Mouse (Mus musculus) ovary, adult 10 weeks (tissue): ENCODE results near the gene N4bp3. TPM values are rescaled to one million over a fixed set of nuclear protein-coding genes. Genes with fewer than 3 reads are reported as not detected.

ENCODE experiments used
- polyA plus RNA-seq: library from polyadenylated mRNA; stranded (reverse); fragments of 350-450 nt; fragmentation: Illumina TruSeq; extraction: RNeasy Lipid Tissue Mini Kit (QIAGEN cat#74804); gene quantifications from one replicate; pipeline ENCODE4 v1.2.3, GENCODE M21; 2014

Gene N4bp3
- not detected for polyA plus RNA-seq

GRCm38 (mm10) chr11:51650691-51651515, at the start of gene N4bp3, which contains the start of gene D930048N14Rik:
Gene N4bp3, minus strand, starts transcription at chr11:51650842.
Gene D930048N14Rik, plus strand, starts transcription at chr11:51650954.

GRCm38 (mm10) chr11:51688330-51689328, 38.0 kb upstream of the N4bp3 start, which contains the start of gene 0610009B22Rik:
Gene 0610009B22Rik, minus strand, starts transcription at chr11:51688874.

GRCm38 (mm10) chr11:51635525-51636322, 14.9 kb downstream of the N4bp3 start, which contains the start of gene Rmnd5b:
Gene Rmnd5b, minus strand, starts transcription at chr11:51635896.

GRCm38 (mm10) chr11:51619409-51620060, 31.1 kb downstream of the N4bp3 start, which contains the start of gene Nhp2:
Gene Nhp2, plus strand, starts transcription at chr11:51619735.

GRCm38 (mm10) chr11:51606447-51607095, 44.1 kb downstream of the N4bp3 start, which contains the start of gene Hnrnpab:
Gene Hnrnpab, minus strand, starts transcription at chr11:51606847.

Other genes starting within 250 kb of the N4bp3 start
- 10.5 TPM for gene Phykpl, start 66.1 kb downstream of the N4bp3 start, polyA plus RNA-seq
- gene Hnrnpab, start 44.0 kb downstream of the N4bp3 start, polyA plus RNA-seq, result 665 TPM
- 1.7 TPM for gene Nhp2, start 31.1 kb downstream of the N4bp3 start, polyA plus RNA-seq
- 14.3 TPM for gene Rmnd5b, start 14.9 kb downstream of the N4bp3 start, polyA plus RNA-seq
- 0.91 TPM for gene D930048N14Rik, start 112 bp upstream of the N4bp3 start, polyA plus RNA-seq
- gene 0610009B22Rik, start 38.0 kb upstream of the N4bp3 start, polyA plus RNA-seq, result 79.6 TPM
- gene Sec24a, start 112.8 kb upstream of the N4bp3 start, polyA plus RNA-seq, result 35.9 TPM
- 194 TPM for gene Sar1b, start 112.8 kb upstream of the N4bp3 start, polyA plus RNA-seq
- gene Jade2, start 206.8 kb upstream of the N4bp3 start, polyA plus RNA-seq, result 7.3 TPM